In the genomic region with DNA sequence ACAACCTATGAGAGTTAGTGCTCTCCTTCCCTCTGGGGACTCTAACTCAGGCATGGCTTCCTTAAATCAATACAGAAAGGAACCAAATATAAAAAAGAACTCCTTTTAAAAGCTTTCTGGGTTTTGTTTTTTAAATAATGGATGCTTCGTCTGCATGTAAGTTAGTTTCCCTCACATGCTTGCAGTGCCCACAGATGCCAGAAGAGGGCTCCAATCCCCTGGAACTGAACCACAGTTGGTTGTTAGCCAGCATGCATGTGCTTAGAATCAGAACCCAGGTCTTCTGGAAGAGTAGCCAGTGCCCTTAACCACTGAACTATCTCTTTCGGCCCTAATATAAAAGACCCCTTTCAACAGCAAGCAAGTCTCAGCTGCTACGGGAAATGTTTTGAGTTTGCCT, we compare ENCODE assay signal across 10 mouse cellular contexts.
DNase-seq lines count a peak whose midpoint lies in the region; ATAC-seq and TF ChIP-seq lines count a peak whose summit lies in the region.
"Had no signal": no experiment of that assay in that cellular context is flagged by ENCODE, and none has a peak within 500 bp of the region (broad histone marks: within the 10 kb centered on the region; RNA-seq: fewer than 3 reads in every experiment).

No protein-coding gene starts in this region.

- peak; percentile 24 for DNase-seq in CD4-positive, CD25-positive, alpha-beta regulatory T cell, adult 2 months (ENCODE audit: low read depth, low spot score)
- peak; percentile 45 for DNase-seq in kidney, adult 2 months
- DNase-seq in thymus, adult 2 months = peak; percentile 27
- no peak for DNase-seq in thymus, adult 18-20 months
- peak; percentile 67 for DNase-seq in thymus, postnatal 4 days
- no peak for DNase-seq in retina, embryonic 14.5 days (ENCODE audit: low spot score)

- no peak for TF ChIP-seq POLR2A in kidney, adult 2 months (IDR thresholded peaks at IDR 0.05; ENCODE audit: low read depth, low read length)
- TF ChIP-seq POLR2A in thymus, adult 2 months (IDR thresholded peaks at IDR 0.05; ENCODE audit: control insufficient read depth, extremely low read depth, insufficient read depth, low read length, poor library complexity) = no peak

- peak; percentile 68 for TF ChIP-seq CTCF in kidney, adult 2 months (conservative IDR thresholded peaks at IDR 0.05; ENCODE audit: insufficient read depth, insufficient read length, low read depth, low read length)
- TF ChIP-seq CTCF in thymus, adult 2 months (IDR thresholded peaks at IDR 0.05; ENCODE audit: borderline replicate concordance, control insufficient read depth, extremely low read depth, insufficient read depth, low read length, poor library complexity) = no peak

- no peak overlapping the region for H3K4me2 ChIP-seq in kidney, embryonic 14.5 days (replicated peaks; ENCODE audit: low read depth, low read length)
- H3K4me2 ChIP-seq: neural tube, embryonic 12.5 days had no signal

- peaks cover 12% of the 10 kb centered on the region for H3K4me1 ChIP-seq in kidney, adult 2 months (ENCODE audit: control insufficient read depth, insufficient read depth, low read length)
- 0 out of 2 replicates have a peak, but pooled peaks cover 3% of the 10 kb centered on the region for H3K4me1 ChIP-seq in kidney, embryonic 14.5 days (ENCODE audit: control insufficient read depth, insufficient read depth, low read length)
- no peaks in the 10 kb centered on the region for H3K4me1 ChIP-seq in thymus, adult 2 months (replicated peaks; ENCODE audit: control insufficient read depth, insufficient read depth, low read length)
- H3K4me1 ChIP-seq: neural tube, embryonic 12.5 days had no signal

- no peaks in the 10 kb centered on the region for H3K27me3 ChIP-seq in kidney, adult 2 months (replicated peaks; ENCODE audit: control insufficient read depth, insufficient read depth, low read length)
- H3K27me3 ChIP-seq in kidney, embryonic 14.5 days (ENCODE audit: control insufficient read depth, insufficient read depth, low read length) = no peaks in the 10 kb centered on the region
- H3K27me3 ChIP-seq in thymus, adult 2 months (ENCODE audit: control insufficient read depth, insufficient read depth, low read length) = no peaks in the 10 kb centered on the region
- H3K27me3 ChIP-seq: neural tube, embryonic 12.5 days had no signal

- no peak overlapping the region for H3K4me3 ChIP-seq in kidney, adult 2 months (ENCODE audit: insufficient read depth, low read depth, low read length)
- no peak overlapping the region for H3K4me3 ChIP-seq in kidney, embryonic 14.5 days (ENCODE audit: low read length)
- H3K4me3 ChIP-seq in thymus, adult 2 months (ENCODE audit: control insufficient read depth, insufficient read depth, low read length) = no peak overlapping the region
- H3K4me3 ChIP-seq: neural tube, embryonic 12.5 days had no signal

- H3K27ac ChIP-seq in kidney, adult 2 months (ENCODE audit: insufficient read depth, low read depth, low read length) = no peak overlapping the region
- no peak overlapping the region for H3K27ac ChIP-seq in kidney, embryonic 14.5 days (ENCODE audit: low read depth, low read length)
- H3K27ac ChIP-seq in thymus, adult 2 months (ENCODE audit: control insufficient read depth, insufficient read depth, low read length) = no peak overlapping the region
- H3K27ac ChIP-seq: neural tube, embryonic 12.5 days had no signal

- no peak for ATAC-seq in CD4-positive, CD25-positive, alpha-beta regulatory T cell, adult 4 months
- ATAC-seq in kidney, embryonic 14.5 days (ENCODE audit: low FRiP score, low TSS enrichment) = no peak
- ATAC-seq: forebrain, embryonic 14.5 days had no signal

- H3K36me3 ChIP-seq in kidney, adult 2 months (ENCODE audit: control insufficient read depth, insufficient read depth, low read length) = no peaks in the 10 kb centered on the region
- H3K36me3 ChIP-seq in kidney, embryonic 14.5 days (ENCODE audit: control insufficient read depth, insufficient read depth, low read length) = no peaks in the 10 kb centered on the region
- no peaks in the 10 kb centered on the region for H3K36me3 ChIP-seq in thymus, adult 2 months (ENCODE audit: control insufficient read depth, insufficient read depth, low read length)
- H3K36me3 ChIP-seq: neural tube, embryonic 12.5 days had no signal

- 93% methylated on average over 3 of the region's 3 CpGs for WGBS in kidney, adult 2 months
- 98% methylated on average over 3 of the region's 3 CpGs for WGBS in kidney, embryonic 14.5 days
- 96% methylated on average over 3 of the region's 3 CpGs for WGBS in thymus, adult 2 months

- H3K9ac ChIP-seq in kidney, embryonic 14.5 days (ENCODE audit: low read depth, low read length) = no peak overlapping the region
- H3K9ac ChIP-seq: neural tube, embryonic 12.5 days had no signal

- no peaks in the 10 kb centered on the region for H3K9me3 ChIP-seq in kidney, embryonic 14.5 days (ENCODE audit: control insufficient read depth, low read length)
- H3K9me3 ChIP-seq: neural tube, embryonic 12.5 days had no signal

Comparison
In these comparisons a context has a peak if more than half of its experiments do, and no peak if none do; other contexts are left out.
1. DNase-seq: peak in CD4-positive, CD25-positive, alpha-beta regulatory T cell, adult 2 months (single experiment), kidney, adult 2 months (single experiment), thymus, adult 2 months (single experiment) and thymus, postnatal 4 days (single experiment); none in thymus, adult 18-20 months (0 of 2) and retina, embryonic 14.5 days (single experiment).